Mouse (Mus musculus): ENCODE measurements around the gene Fndc3b. TPM values are rescaled to one million over a fixed set of nuclear protein-coding genes. Genes with fewer than 3 reads are reported as not detected.

Gene Fndc3b
- polyA plus RNA-seq, 1 experiment from 2014 or later, result 14.9 TPM

GRCm38 (mm10) chr3:27629716-27630115 lies 81.4 kb downstream of the Fndc3b start:
- Histone ChIP-seq H3K4me1 (ENCODE audit: insufficient read depth) (peaks cover 19% of the 10 kb centered on the region), H3K36me3 (replicated peaks; ENCODE audit: insufficient read depth, low read length) (peaks cover 13% of the 10 kb centered on the region; the same call in 1 of the 2 replicates), H3K4me2 (ENCODE audit: low read depth, low read length) (no peak overlapping the region), H3K4me3 (ENCODE audit: low read depth, low read length) (no peak overlapping the region), H3K27ac (ENCODE audit: low read depth) (no peak overlapping the region), H3K9ac (replicated peaks) (no peak overlapping the region), H3K9me3 (ENCODE audit: low read length) (no peaks in the 10 kb centered on the region), H3K27me3 (ENCODE audit: insufficient read depth, low read length) (no peaks in the 10 kb centered on the region)
- DNase-seq, result no peak
- 81% methylated on average over 5 of the region's 5 CpGs for WGBS (ENCODE audit: insufficient replicate concordance)
- TF ChIP-seq EP300 (IDR thresholded peaks at IDR 0.05; ENCODE audit: low read depth) (no peak), CTCF (IDR thresholded peaks at IDR 0.05; ENCODE audit: low read depth) (no peak)
- no peak for ATAC-seq

DNA sequence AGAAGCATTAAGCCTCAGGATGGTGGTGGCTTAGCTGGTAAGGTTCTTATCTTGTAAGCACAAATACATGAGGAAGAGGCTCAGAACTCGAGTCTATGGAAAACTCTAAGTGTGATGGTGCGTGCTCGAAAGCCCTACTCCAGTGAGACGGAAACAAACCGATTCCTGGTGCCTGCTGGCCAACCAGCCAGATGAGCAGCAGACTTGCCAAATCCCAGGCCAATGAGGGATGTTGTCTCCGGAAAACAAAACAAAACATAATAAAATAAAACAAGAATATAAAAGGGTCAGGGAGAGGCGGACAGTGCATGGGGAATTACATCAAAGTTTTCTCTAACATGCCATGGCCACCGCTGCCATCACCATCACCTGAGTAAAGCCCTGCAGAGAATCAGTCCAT lies 84.8 kb downstream of the Fndc3b start:
- Histone ChIP-seq H3K4me3 (ENCODE audit: low read depth, low read length) (no peak overlapping the region), H3K9ac (replicated peaks) (no peak overlapping the region), H3K27ac (ENCODE audit: low read depth) (no peak overlapping the region), H3K9me3 (ENCODE audit: low read length) (no peaks in the 10 kb centered on the region), H3K4me1 (ENCODE audit: insufficient read depth) (peaks cover 13% of the 10 kb centered on the region), H3K36me3 (replicated peaks; ENCODE audit: insufficient read depth, low read length) (peaks cover 13% of the 10 kb centered on the region), H3K4me2 (ENCODE audit: low read depth, low read length) (no peak overlapping the region), H3K27me3 (ENCODE audit: insufficient read depth, low read length) (no peaks in the 10 kb centered on the region)
- DNase-seq, result no peak
- 75% methylated on average over 8 of the region's 8 CpGs for WGBS (ENCODE audit: insufficient replicate concordance)
- no peak for ATAC-seq
- TF ChIP-seq CTCF (IDR thresholded peaks at IDR 0.05; ENCODE audit: low read depth), result no peak

DNA sequence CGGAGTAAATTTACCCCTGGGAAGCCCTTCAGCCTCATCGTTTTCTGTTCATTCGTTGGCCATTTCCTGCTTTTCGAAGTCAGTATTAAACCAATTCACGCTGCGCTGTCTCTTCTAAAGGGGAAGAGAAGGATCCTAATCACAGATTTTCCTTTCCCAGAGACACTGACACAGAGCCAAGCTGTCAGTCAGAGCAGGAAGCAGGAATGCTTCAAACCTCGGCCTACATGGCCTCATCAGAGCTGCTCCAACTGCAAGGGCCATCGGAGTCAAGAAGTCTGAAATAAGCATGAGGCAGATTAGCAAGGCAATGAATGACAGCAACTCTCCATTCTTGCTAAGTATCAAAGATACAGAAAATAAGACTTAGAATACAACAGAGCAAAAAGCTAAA lies 85.5 kb downstream of the Fndc3b start:
- Histone ChIP-seq H3K27me3 (ENCODE audit: insufficient read depth, low read length) (no peaks in the 10 kb centered on the region), H3K9ac (replicated peaks) (no peak overlapping the region), H3K4me1 (ENCODE audit: insufficient read depth) (peaks cover 13% of the 10 kb centered on the region), H3K36me3 (replicated peaks; ENCODE audit: insufficient read depth, low read length) (peaks cover 12% of the 10 kb centered on the region), H3K4me2 (ENCODE audit: low read depth, low read length) (no peak overlapping the region), H3K9me3 (ENCODE audit: low read length) (no peaks in the 10 kb centered on the region), H3K4me3 (ENCODE audit: low read depth, low read length) (no peak overlapping the region), H3K27ac (ENCODE audit: low read depth) (0 out of 2 replicates have a peak overlapping the region, but pooled peaks have one; percentile 7)
- DNase-seq (no peak), ATAC-seq (no peak)
- WGBS (ENCODE audit: insufficient replicate concordance), result 60% methylated on average over 8 of the region's 8 CpGs
- TF ChIP-seq EP300 (IDR thresholded peaks at IDR 0.05; ENCODE audit: low read depth) (no peak), CTCF (IDR thresholded peaks at IDR 0.05; ENCODE audit: low read depth) (no peak)

DNA sequence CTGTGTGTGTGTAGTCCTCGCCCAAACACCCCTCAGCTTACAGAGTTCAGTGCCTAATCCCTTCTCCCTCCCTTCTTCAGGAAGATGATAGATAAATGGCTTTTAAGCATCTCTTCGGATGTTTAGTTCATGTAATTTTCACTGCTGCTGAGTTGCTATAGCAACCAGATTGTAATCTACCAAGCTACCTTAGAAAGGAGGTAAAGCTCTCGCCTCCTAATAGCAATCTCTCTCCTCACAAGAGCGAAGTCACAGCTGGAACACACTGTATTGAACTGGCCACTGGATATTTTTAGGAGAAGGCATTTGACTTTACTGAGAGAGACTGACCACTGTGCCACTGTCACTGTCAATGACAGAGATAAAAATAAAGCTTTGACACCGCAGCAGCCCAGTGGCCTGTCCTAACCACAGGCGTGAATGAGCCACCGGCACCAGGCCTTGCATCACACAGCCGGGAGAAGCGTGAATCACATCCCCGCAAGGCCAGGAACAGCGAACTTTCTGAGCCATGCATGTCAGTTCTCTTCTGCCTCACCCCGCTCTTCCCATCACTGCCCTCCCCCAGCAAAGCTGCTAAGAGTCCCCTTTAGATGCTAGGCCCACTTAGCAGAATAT lies 86.0 kb downstream of the Fndc3b start:
- peak; percentile 13; the same call in 1 of the 2 replicates for ATAC-seq
- 66% methylated on average over 12 of the region's 12 CpGs for WGBS (ENCODE audit: insufficient replicate concordance)
- no peak for DNase-seq

DNA sequence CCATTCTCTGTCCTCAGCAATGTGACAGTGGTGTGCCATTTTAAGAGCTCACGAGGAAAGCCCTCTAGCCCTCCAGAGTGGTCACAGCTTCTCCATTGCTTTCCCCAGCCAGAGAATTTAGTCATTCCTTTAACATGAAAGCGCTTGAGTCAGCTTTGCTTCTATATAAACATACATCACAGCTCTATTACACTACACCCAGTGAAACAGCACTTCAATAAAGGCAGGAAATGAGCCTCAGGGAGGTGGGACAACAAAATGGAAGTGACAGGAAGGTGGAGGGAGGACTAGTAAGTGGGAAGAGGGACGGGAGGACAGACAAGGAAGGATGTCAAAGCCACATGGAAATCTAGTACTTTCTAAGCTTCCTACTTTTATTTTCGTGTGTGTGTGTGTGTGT lies 88.7 kb downstream of the Fndc3b start:
- peaks cover 30% of the 10 kb centered on the region for H3K4me1 ChIP-seq (ENCODE audit: insufficient read depth)
- DNase-seq (no peak), ATAC-seq (no peak)
- H3K36me3 ChIP-seq (replicated peaks; ENCODE audit: insufficient read depth, low read length), result peaks cover 10% of the 10 kb centered on the region
- H3K4me2 ChIP-seq (ENCODE audit: low read depth, low read length), result no peak overlapping the region
- no peak overlapping the region for H3K9ac ChIP-seq (replicated peaks)
- no peak overlapping the region for H3K4me3 ChIP-seq (ENCODE audit: low read depth, low read length)
- 49% methylated on average over 4 of the region's 4 CpGs for WGBS (ENCODE audit: insufficient replicate concordance)
- no peak for TF ChIP-seq EP300 (IDR thresholded peaks at IDR 0.05; ENCODE audit: low read depth)
- no peak for TF ChIP-seq CTCF (IDR thresholded peaks at IDR 0.05; ENCODE audit: low read depth)
- H3K27ac ChIP-seq (ENCODE audit: low read depth), result no peak overlapping the region
- H3K27me3 ChIP-seq (ENCODE audit: insufficient read depth, low read length), result no peaks in the 10 kb centered on the region
- H3K9me3 ChIP-seq (ENCODE audit: low read length), result no peaks in the 10 kb centered on the region

More for the DNA sequence above, 86.0 kb downstream of the Fndc3b start:
- Histone ChIP-seq H3K4me3 (ENCODE audit: low read depth, low read length) (no peak overlapping the region), H3K9me3 (ENCODE audit: low read length) (no peaks in the 10 kb centered on the region), H3K36me3 (replicated peaks; ENCODE audit: insufficient read depth, low read length) (peaks cover 9% of the 10 kb centered on the region), H3K9ac (replicated peaks) (no peak overlapping the region), H3K4me2 (ENCODE audit: low read depth, low read length) (no peak overlapping the region), H3K27me3 (ENCODE audit: insufficient read depth, low read length) (no peaks in the 10 kb centered on the region), H3K4me1 (ENCODE audit: insufficient read depth) (peaks cover 13% of the 10 kb centered on the region), H3K27ac (ENCODE audit: low read depth) (0 out of 2 replicates have a peak overlapping the region, but pooled peaks have one; percentile 7)
- no peak for TF ChIP-seq CTCF (IDR thresholded peaks at IDR 0.05; ENCODE audit: low read depth)

DNA sequence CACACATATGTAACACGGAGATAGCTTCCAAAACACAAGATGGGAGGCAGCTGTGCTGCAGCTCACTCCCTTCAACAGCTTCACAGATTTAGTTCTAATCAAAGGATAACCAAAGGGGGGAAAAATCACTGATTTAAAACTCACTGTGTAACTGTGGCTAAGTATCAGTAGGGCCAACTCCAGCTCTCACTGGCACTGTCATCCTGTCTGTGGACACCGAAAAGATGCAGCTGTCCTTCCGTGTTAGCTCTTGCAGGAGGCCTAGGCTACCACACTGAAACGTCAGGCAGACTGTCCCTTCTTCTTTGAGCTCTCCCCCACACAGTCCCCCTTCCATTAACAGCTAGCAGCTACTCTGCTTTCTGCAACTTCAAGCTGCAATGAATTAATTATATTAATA lies 89.9 kb downstream of the Fndc3b start:
- ATAC-seq (no peak), DNase-seq (no peak)
- Histone ChIP-seq H3K27ac (ENCODE audit: low read depth) (no peak overlapping the region), H3K4me3 (ENCODE audit: low read depth, low read length) (no peak overlapping the region), H3K27me3 (ENCODE audit: insufficient read depth, low read length) (no peaks in the 10 kb centered on the region), H3K9ac (replicated peaks) (no peak overlapping the region), H3K4me2 (ENCODE audit: low read depth, low read length) (no peak overlapping the region), H3K36me3 (replicated peaks; ENCODE audit: insufficient read depth, low read length) (peaks cover 10% of the 10 kb centered on the region), H3K9me3 (ENCODE audit: low read length) (no peaks in the 10 kb centered on the region), H3K4me1 (ENCODE audit: insufficient read depth) (peaks cover 37% of the 10 kb centered on the region)
- WGBS (ENCODE audit: insufficient replicate concordance), result 62% methylated on average over 4 of the region's 4 CpGs
- TF ChIP-seq CTCF (IDR thresholded peaks at IDR 0.05; ENCODE audit: low read depth) (no peak), EP300 (IDR thresholded peaks at IDR 0.05; ENCODE audit: low read depth) (no peak)

All from liver, postnatal 0 days (tissue).